Mouse (Mus musculus) small intestine, adult 10 weeks (tissue): ENCODE measurements around the gene Atp1b4. TPM values are rescaled to one million over a fixed set of nuclear protein-coding genes. Genes with fewer than 3 reads are reported as not detected.

Source experiments
- polyA plus RNA-seq: library from polyadenylated mRNA; stranded (reverse); fragments of 350-450 nt; fragmentation: Illumina TruSeq; extraction: RNeasy Lipid Tissue Mini Kit (QIAGEN cat#74804); gene quantifications from one replicate; pipeline ENCODE4 v1.2.3, GENCODE M21; 2014; ENCODE audit warnings: low replicate concordance

Gene Atp1b4
- not detected for polyA plus RNA-seq

DNA sequence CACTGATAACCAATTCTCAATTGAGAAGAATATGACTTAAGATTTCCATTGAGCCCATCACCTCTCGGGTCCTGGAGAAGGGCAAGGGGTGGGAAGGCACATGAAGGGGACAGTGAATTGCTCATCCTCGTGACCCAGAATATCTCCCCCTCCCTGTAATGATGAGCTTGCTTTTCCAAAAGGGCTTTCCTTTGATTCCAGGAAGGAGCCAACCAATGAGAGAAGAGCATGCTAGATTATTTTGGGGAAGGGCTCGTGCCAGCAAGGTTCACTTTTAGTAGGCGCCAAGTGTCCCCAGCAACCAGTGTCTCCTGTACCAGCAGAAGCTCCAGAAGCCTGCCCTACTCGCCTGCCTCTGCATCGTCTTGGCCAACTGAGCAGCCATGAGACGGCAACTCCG lies at the start of gene Atp1b4:
Gene Atp1b4 (plus strand): TSS at position 301 of the 400 bp plus-strand sequence.

Other genes starting within 250 kb of the Atp1b4 start
- not detected for gene Rhox10, start 249.7 kb upstream of the Atp1b4 start, polyA plus RNA-seq
- not detected for gene Rhox11, start 231.0 kb upstream of the Atp1b4 start, polyA plus RNA-seq
- gene Rhox12, start 205.3 kb upstream of the Atp1b4 start, polyA plus RNA-seq: not detected
- gene Rhox13, start 195.0 kb upstream of the Atp1b4 start, polyA plus RNA-seq: not detected
- 56.5 TPM for gene Zbtb33, start 126.4 kb upstream of the Atp1b4 start, polyA plus RNA-seq
- 0.97 TPM for gene Tmem255a, start 63.7 kb upstream of the Atp1b4 start, polyA plus RNA-seq
- gene Lamp2, start 140.3 kb downstream of the Atp1b4 start, polyA plus RNA-seq: 605 TPM